Comparison of ENCODE assay signal across 29 mouse cellular contexts in the genomic region with DNA sequence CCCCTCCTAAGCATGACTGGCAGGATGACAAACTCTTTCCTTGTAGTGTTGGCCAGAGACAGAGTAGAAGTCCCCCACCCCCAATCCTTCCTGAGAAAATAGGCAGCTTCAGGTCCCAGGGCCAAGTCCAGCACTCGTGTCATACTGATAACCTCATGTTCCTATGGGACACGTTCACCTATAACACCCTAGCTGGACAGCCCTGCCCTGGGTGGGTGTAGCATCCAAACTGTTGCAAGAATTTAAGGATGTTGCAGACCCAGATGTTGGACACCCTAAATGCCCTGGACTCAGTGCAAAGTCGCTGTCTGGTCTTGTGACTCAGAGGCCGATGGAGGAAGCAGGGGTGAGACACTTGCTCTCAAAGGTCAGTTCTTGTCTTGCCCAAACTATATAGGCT.
DNase-seq lines count a peak whose midpoint lies in the region; ATAC-seq and TF ChIP-seq lines count a peak whose summit lies in the region.
"Had no signal": no experiment of that assay in that cellular context is flagged by ENCODE, and none has a peak within 500 bp of the region (broad histone marks: within the 10 kb centered on the region; RNA-seq: fewer than 3 reads in every experiment).

No protein-coding gene starts in this region.

- no peaks in the 10 kb centered on the region for H3K27me3 ChIP-seq in embryonic facial prominence, embryonic 12.5 days
- H3K27me3 ChIP-seq in embryonic facial prominence, embryonic 10.5 days (replicated peaks; ENCODE audit: low read depth, poor library complexity, severe bottlenecking) = no peaks in the 10 kb centered on the region
- no peaks in the 10 kb centered on the region for H3K27me3 ChIP-seq in liver, embryonic 13.5 days
- H3K27me3 ChIP-seq in stomach, postnatal 0 days (ENCODE audit: control insufficient read depth, insufficient read depth, low read length) = no peaks in the 10 kb centered on the region
- H3K27me3 ChIP-seq: CH12.LX; heart, embryonic 15.5 days; hindbrain, embryonic 13.5 days; Patski had no signal

- no peak for DNase-seq in embryonic facial prominence, embryonic 10.5 days (ENCODE audit: low spot score)
- no peak for DNase-seq in liver, embryonic 13.5 days
- no peak for DNase-seq in liver
- DNase-seq in 416B (ENCODE audit: low read depth) = peak; percentile 13
- no peak for DNase-seq in stomach, postnatal 0 days (ENCODE audit: low spot score)
- no peak for DNase-seq in adrenal gland, adult 18-20 months (ENCODE audit: low spot score in 2 of 2)
- DNase-seq: adrenal gland, adult 2 months; adrenal gland, postnatal 14 days; B cell, adult 2 months; cerebellum, adult 11 months; cerebellum, adult 2 months; cerebellum, adult 9-11 months; cerebellum, postnatal 25 days; forebrain, postnatal 0 days; gastrocnemius, adult 2 months; gastrocnemius, postnatal 14 days; heart, adult 11 months; heart, postnatal 10 days; heart, postnatal 36 days had no signal

- H3K4me2 ChIP-seq in embryonic facial prominence, embryonic 12.5 days (replicated peaks) = no peak overlapping the region
- H3K4me2 ChIP-seq in liver, embryonic 13.5 days = no peak overlapping the region
- H3K4me2 ChIP-seq in stomach, postnatal 0 days (replicated peaks; ENCODE audit: low read depth) = no peak overlapping the region
- H3K4me2 ChIP-seq: heart, embryonic 15.5 days; hindbrain, embryonic 13.5 days had no signal

- peaks cover 13% of the 10 kb centered on the region for H3K4me1 ChIP-seq in embryonic facial prominence, embryonic 12.5 days
- H3K4me1 ChIP-seq in embryonic facial prominence, embryonic 10.5 days = peaks cover 25% of the 10 kb centered on the region
- H3K4me1 ChIP-seq in liver, embryonic 13.5 days (replicated peaks) = peaks cover 39% of the 10 kb centered on the region
- H3K4me1 ChIP-seq in stomach, postnatal 0 days (replicated peaks; ENCODE audit: control insufficient read depth, insufficient read depth) = no peaks in the 10 kb centered on the region

- WGBS in embryonic facial prominence, embryonic 12.5 days = 81% methylated on average over 4 of the region's 4 CpGs
- 84% methylated on average over 4 of the region's 4 CpGs for WGBS in embryonic facial prominence, embryonic 10.5 days
- 61% methylated on average over 4 of the region's 4 CpGs for WGBS in liver, embryonic 13.5 days (ENCODE audit: insufficient replicate concordance)
- WGBS in stomach, postnatal 0 days = 69% methylated on average over 4 of the region's 4 CpGs

- ATAC-seq in embryonic facial prominence, embryonic 12.5 days (ENCODE audit: insufficient number of reproducible peaks, insufficient read depth, low FRiP score, low TSS enrichment) = peak; percentile 17; the same call in 1 of the 2 replicates
- ATAC-seq in liver, embryonic 13.5 days (ENCODE audit: low read depth) = no peak; the same call in 1 of the 2 replicates
- 0 out of 2 replicates have a peak, but pooled peaks have one; percentile 29 for ATAC-seq in stomach, postnatal 0 days (ENCODE audit: low FRiP score, low TSS enrichment)
- ATAC-seq in erythroid progenitor cell, adult 5-6 weeks (replicated peaks; ENCODE audit: low FRiP score, poor library complexity, severe bottlenecking) = no peak
- ATAC-seq: forebrain, embryonic 14.5 days; forebrain, postnatal 0 days; hindbrain, embryonic 16.5 days; Patski had no signal

- H3K27ac ChIP-seq in embryonic facial prominence, embryonic 12.5 days = no peak overlapping the region
- H3K27ac ChIP-seq in embryonic facial prominence, embryonic 10.5 days (replicated peaks) = no peak overlapping the region
- peak overlapping the region; percentile 47; the same call in 1 of the 2 replicates for H3K27ac ChIP-seq in liver, embryonic 13.5 days
- no peak overlapping the region for H3K27ac ChIP-seq in stomach, postnatal 0 days (replicated peaks)
- H3K27ac ChIP-seq: gastrocnemius, adult 2 months; heart, embryonic 15.5 days; hindbrain, embryonic 10.5 days; hindbrain, embryonic 13.5 days had no signal

- no peak for TF ChIP-seq CTCF in stomach, postnatal 0 days (IDR thresholded peaks at IDR 0.05; ENCODE audit: low read depth)

- no peaks in the 10 kb centered on the region for H3K9me3 ChIP-seq in embryonic facial prominence, embryonic 12.5 days
- H3K9me3 ChIP-seq in embryonic facial prominence, embryonic 10.5 days = no peaks in the 10 kb centered on the region
- H3K9me3 ChIP-seq in liver, embryonic 13.5 days (replicated peaks) = no peaks in the 10 kb centered on the region
- H3K9me3 ChIP-seq in stomach, postnatal 0 days (ENCODE audit: control insufficient read depth, low read length) = no peaks in the 10 kb centered on the region
- H3K9me3 ChIP-seq: G1E; heart, embryonic 15.5 days; hindbrain, embryonic 10.5 days; hindbrain, embryonic 13.5 days had no signal

- H3K4me3 ChIP-seq in embryonic facial prominence, embryonic 12.5 days = no peak overlapping the region
- no peak overlapping the region for H3K4me3 ChIP-seq in embryonic facial prominence, embryonic 10.5 days
- no peak overlapping the region for H3K4me3 ChIP-seq in liver, embryonic 13.5 days (replicated peaks)
- H3K4me3 ChIP-seq in stomach, postnatal 0 days (ENCODE audit: low read depth, low read length) = no peak overlapping the region
- H3K4me3 ChIP-seq: gastrocnemius, adult 2 months; heart, embryonic 15.5 days; hindbrain, embryonic 10.5 days; hindbrain, embryonic 13.5 days had no signal

- no peak overlapping the region for H3K9ac ChIP-seq in embryonic facial prominence, embryonic 12.5 days
- H3K9ac ChIP-seq in liver, embryonic 13.5 days = 0 out of 2 replicates have a peak overlapping the region, but pooled peaks have one; percentile 10
- no peak overlapping the region for H3K9ac ChIP-seq in stomach, postnatal 0 days (ENCODE audit: low read length)
- H3K9ac ChIP-seq: forebrain, postnatal 0 days; heart, embryonic 15.5 days; hindbrain, embryonic 13.5 days had no signal

- peaks cover 8% of the 10 kb centered on the region; the same call in 1 of the 2 replicates for H3K36me3 ChIP-seq in embryonic facial prominence, embryonic 12.5 days
- peaks cover 23% of the 10 kb centered on the region for H3K36me3 ChIP-seq in embryonic facial prominence, embryonic 10.5 days (replicated peaks)
- H3K36me3 ChIP-seq in liver, embryonic 13.5 days = peaks cover 6% of the 10 kb centered on the region; the same call in 1 of the 2 replicates
- no peaks in the 10 kb centered on the region for H3K36me3 ChIP-seq in stomach, postnatal 0 days (ENCODE audit: control insufficient read depth, insufficient read depth, low read length)
- H3K36me3 ChIP-seq: G1E; hindbrain, embryonic 13.5 days had no signal

- no peak for TF ChIP-seq EP300 in stomach, postnatal 0 days (optimal IDR thresholded peaks at IDR 0.05)

Comparison
In these comparisons a context has a peak if more than half of its experiments do, and no peak if none do; other contexts are left out.
1. ATAC-seq: peak in embryonic facial prominence, embryonic 12.5 days (single experiment) and stomach, postnatal 0 days (single experiment); none in liver, embryonic 13.5 days (single experiment) and erythroid progenitor cell, adult 5-6 weeks (single experiment).